Mouse (Mus musculus) gastrocnemius, adult 2 months (tissue): Measurements from ENCODE around the gene Dock3. TPM values are rescaled to one million over a fixed set of nuclear protein-coding genes. Genes with fewer than 3 reads are reported as not detected.
A peak's percentile ranks its signal among the peaks of the same experiment; 100 is the strongest.

Experiments used
- DNase-seq: peaks from one replicate; pipeline ENCODE4 v3.0.0; 2022
- H3K27ac ChIP-seq: fragments of 200-600 bp; 2 replicates; pipeline ENCODE4 v1.8.1; 2022; ENCODE audit warnings: mild to moderate bottlenecking
- H3K4me3 ChIP-seq: fragments of 200-600 bp; 2 replicates; pipeline ENCODE4 v1.8.1; 2022; ENCODE audit warnings: mild to moderate bottlenecking, moderate library complexity
- CTCF ChIP-seq: fragments of 200-600 bp; IDR thresholded peaks from 2 replicates; pipeline ENCODE4 v1.8.1; 2022; ENCODE audit warnings: antibody characterized with exemption, mild to moderate bottlenecking, moderate library complexity
- intact Hi-C: fragments of 180-260 bp; cut with DNase I; formaldehyde crosslinking; loops from one replicate; pipeline ENCODE4 v1.15.1; 2025
- total RNA-seq, 2 experiments: library from RNA; stranded (reverse); gene quantifications; 2 replicates each; pipeline ENCODE4 v1.2.3; 2021

Gene Dock3
- total RNA-seq, 2 experiments from 2014 or later, result not detected

GRCm38 (mm10) chr9:107271177-107271938, 39.6 kb upstream of the Dock3 start:
- DNase-seq, result no peak
- Histone ChIP-seq H3K27ac (no peak overlapping the region), H3K4me3 (no peak overlapping the region)
- intact Hi-C loops, result no loop called here
- no peak for TF ChIP-seq CTCF

DNA sequence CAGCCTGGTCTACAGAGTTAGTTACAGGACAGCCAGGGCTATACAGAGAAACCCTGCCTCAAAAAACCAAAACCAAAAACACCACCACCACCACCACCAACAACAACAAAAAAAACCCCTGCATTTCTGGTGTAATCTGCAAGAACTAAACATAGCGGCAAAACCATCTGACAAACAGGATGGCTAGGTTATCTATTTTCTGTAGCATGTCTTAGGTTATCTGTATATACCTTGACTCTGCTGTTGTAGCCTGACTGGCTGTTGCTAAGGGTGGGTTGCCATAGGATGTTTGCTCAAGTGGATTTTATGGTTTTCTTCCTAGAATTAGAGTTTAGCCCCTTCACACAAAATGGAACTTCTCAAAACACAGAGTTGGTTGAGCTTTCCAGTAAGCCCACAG, 38.1 kb upstream of the Dock3 start:
- Histone ChIP-seq H3K27ac (no peak overlapping the region), H3K4me3 (no peak overlapping the region)
- no peak for DNase-seq
- no peak for TF ChIP-seq CTCF
- intact Hi-C loops, result no loop called here

DNA sequence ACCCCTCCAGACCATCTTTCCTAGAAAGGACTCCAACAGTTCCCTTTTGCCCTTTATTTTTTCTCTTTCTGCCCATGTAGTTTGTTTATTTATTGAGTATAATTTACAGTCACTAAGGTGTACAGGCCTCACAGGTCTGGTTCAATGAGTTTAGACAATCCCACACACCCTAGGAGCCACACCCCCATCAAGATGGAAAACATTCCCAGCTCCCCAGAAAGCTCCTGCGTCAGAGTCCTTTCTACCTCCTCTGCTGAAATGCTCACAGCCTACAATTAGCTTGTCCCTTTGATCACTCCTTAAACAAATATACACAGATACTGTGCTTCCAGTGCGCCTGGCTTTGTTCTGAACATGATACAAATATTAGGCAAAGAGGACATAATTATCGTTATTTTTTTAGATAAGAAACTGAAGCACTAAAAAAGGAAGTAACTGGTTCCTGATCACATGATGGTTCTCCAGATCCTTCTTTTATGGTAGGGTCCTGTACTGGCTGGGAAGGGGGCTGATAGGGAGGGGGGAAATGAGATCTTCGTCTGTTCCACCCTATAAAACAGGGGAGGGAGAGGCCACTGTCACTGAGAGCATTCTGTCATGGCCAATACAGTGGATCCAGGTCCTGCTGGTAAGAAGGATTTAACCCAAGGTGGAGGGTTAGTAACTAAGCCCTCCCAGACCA, 36.2 kb upstream of the Dock3 start:
- Histone ChIP-seq H3K27ac (no peak overlapping the region), H3K4me3 (no peak overlapping the region)
- no peak for TF ChIP-seq CTCF
- no peak for DNase-seq
- intact Hi-C loops, result no loop called here

DNA sequence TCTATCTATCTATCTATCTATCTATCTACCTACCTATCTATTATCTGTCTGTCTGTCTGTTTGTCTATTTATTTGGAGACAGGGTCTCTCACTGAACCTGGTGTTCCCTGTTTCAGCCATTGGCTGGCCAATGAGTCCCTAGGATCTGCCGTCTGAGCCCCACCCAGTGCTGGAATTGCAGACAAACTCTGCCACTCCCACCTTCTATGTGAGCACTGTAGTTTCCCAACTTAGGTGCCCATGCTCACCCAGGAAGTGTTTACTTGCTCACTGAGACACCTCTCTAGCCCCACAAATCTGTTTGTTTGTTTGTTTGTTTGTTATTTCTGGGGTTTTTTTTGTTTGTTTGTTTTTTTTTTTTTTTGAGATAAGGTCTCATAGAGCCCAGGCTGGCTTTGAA, 35.3 kb upstream of the Dock3 start:
- intact Hi-C loops, result no loop called here
- DNase-seq, result no peak
- Histone ChIP-seq H3K27ac (no peak overlapping the region), H3K4me3 (no peak overlapping the region)
- TF ChIP-seq CTCF, result no peak

DNA sequence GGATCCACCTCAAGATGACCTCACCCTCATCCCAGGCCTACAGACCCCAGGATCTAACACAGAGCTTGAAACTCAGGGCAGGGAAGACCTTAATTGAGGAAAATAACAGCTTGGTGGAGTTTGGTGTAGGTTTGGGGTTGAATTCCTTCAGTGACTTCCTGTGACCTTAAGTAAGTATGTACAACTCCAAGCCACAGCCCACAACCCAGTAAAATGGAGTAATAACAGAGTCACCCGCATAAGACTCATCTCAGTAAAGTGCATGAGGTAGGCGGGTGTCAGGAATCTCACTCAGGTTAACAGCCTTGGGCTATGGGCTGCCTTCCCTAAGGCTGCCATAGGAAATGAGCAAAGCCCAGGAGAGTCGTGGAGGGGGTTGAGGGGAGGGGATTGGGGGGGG, 33.0 kb upstream of the Dock3 start:
- Histone ChIP-seq H3K4me3 (no peak overlapping the region), H3K27ac (no peak overlapping the region)
- TF ChIP-seq CTCF, result no peak
- intact Hi-C loops, result no loop called here
- DNase-seq, result no peak

DNA sequence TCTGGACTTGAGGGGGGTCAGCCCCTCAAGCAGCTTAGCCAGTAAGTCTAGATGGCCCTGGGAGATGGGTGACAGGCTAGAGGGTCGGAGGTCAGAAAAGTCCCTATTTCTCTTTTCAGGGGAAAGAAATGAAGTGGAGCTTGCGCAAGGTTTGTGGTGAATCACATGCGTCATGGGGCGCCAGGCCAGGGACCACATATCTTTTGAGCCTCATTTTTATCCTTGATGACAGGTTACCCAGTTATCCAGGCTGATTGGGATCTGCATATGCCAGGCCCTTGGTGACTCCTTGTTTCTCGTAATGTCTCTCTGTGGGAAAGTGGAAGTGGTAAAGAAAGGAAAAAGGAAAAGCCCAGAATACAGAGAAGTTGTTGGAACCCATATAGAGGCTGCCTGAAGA, 32.2 kb upstream of the Dock3 start:
- Histone ChIP-seq H3K27ac (no peak overlapping the region), H3K4me3 (no peak overlapping the region)
- DNase-seq, result peak; percentile 16
- TF ChIP-seq CTCF, result no peak
- intact Hi-C loops, result no loop called here

GRCm38 (mm10) chr9:107262375-107262774, 30.7 kb upstream of the Dock3 start:
- intact Hi-C loops, result no loop called here
- no peak overlapping the region for H3K4me3 ChIP-seq
- no peak for DNase-seq
- no peak overlapping the region for H3K27ac ChIP-seq
- no peak for TF ChIP-seq CTCF

- no peak for TF ChIP-seq CTCF
- intact Hi-C loops, result no loop called here
- H3K27ac ChIP-seq, result no peak overlapping the region
- H3K4me3 ChIP-seq, result no peak overlapping the region
- DNase-seq, result no peak
These were observed 30.1 kb upstream of the Dock3 start for GRCm38 (mm10) chr9:107261792-107262191.

GRCm38 (mm10) chr9:107260836-107261235, 29.1 kb upstream of the Dock3 start:
- TF ChIP-seq CTCF, result no peak
- H3K4me3 ChIP-seq, result no peak overlapping the region
- intact Hi-C loops, result no loop called here

DNA sequence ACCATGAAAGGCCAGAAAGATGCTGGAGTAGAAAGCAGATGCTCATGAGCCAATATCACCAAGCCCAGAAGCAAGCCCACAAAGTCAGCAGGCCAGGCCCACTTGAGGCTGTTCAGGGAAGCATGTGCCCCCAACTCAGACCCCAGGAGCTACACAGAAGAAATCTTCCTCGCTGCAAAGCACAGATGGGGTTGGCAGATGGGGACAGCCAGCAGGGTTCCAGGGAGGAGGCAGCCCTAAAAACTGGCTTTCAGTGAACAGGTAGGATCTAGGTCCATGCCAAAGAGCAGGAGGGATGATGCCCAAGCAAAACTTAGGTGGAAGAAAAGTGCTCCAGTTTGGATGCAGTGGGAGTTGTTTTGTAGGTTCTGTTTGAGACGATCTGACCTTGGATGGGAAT, 28.7 kb upstream of the Dock3 start:
- intact Hi-C loops, result no loop called here
- TF ChIP-seq CTCF, result no peak
- DNase-seq, result no peak
- Histone ChIP-seq H3K4me3 (no peak overlapping the region), H3K27ac (no peak overlapping the region)

More at GRCm38 (mm10) chr9:107260836-107261235, 29.1 kb upstream of the Dock3 start:
- H3K27ac ChIP-seq, result no peak overlapping the region
- no peak for DNase-seq

- intact Hi-C loops, result no loop called here
- no peak overlapping the region for H3K27ac ChIP-seq
- no peak overlapping the region for H3K4me3 ChIP-seq
- TF ChIP-seq CTCF, result no peak
- no peak for DNase-seq
These were observed 27.9 kb upstream of the Dock3 start for GRCm38 (mm10) chr9:107259571-107259970.

DNA sequence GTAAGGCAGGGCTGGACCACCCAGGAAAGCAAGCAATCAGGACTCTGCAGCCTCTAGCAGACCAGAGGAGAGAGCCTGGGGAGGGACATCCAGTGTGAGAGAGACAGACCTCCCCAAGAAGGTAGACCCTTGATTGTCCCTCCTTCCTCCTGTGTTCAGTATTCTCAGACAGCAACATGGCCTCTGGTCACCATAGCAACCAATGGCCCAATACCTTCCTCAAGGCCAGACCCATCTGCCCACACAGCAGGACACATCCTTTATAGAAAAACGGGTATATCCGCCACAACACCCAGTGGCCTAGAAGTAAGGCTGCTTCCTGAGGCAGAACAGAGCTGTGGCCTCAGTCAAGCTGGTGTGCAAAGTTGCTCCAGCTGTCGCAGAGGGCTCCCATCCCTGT, 23.9 kb upstream of the Dock3 start:
- intact Hi-C loops, result loop anchor here (2.0 kb wide), 1 partner anchor 19 kb away; no protein-coding TSS in a partner anchor
- no peak overlapping the region for H3K4me3 ChIP-seq
- no peak for TF ChIP-seq CTCF
- no peak for DNase-seq
- peak overlapping the region; percentile 87; the same call in 1 of the 2 replicates for H3K27ac ChIP-seq

DNA sequence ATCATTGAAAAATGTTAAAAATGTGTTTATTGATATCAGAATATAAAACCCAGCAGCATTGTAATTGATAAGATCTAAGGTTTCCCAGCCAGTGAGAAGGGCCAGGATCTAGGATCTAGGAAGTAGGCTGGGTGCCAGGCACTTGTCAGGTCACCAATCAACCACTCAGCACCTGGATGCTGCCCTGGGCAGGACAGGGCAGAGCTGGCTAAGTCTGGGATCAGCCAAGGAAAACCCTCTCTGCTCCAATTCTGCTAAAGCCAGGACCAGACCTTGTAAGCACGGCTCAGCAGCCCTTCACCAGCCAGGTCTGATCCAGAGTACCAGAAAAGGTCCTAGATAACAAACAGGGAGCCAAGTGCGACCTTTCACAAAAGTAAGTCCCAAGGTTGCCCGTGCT, 23.2 kb upstream of the Dock3 start:
- no peak for TF ChIP-seq CTCF
- intact Hi-C loops, result loop anchor here (2.0 to 5.0 kb wide), 2 partner anchors 20 to 32 kb away; partner anchors contain the start of gene Mapkapk3
- peak; percentile 73 for DNase-seq
- H3K4me3 ChIP-seq, result no peak overlapping the region
- H3K27ac ChIP-seq, result peak overlapping the region; percentile 87
